Mouse (Mus musculus) liver, embryonic 12.5 days (tissue): Measurements from ENCODE around the gene Zranb3. TPM values are rescaled to one million over a fixed set of nuclear protein-coding genes. Genes with fewer than 3 reads are reported as not detected.
A peak's percentile ranks its signal among the peaks of the same experiment; 100 is the strongest.
"Not testable (repeated sequence)": the region's sequence is repeated elsewhere in the genome, so short reads cannot be mapped to it uniquely, and the experiment has no call there.

ENCODE experiments used
- ATAC-seq: fragments of 200-750 bp; cut with Nextera tagmentation; 2 replicates; pipeline ENCODE4 v1.8.0; 2017; ENCODE audit warnings: moderate number of reproducible peaks, mild to moderate bottlenecking, moderate library complexity
- H3K27ac ChIP-seq: fragments of 300-500 bp; sonication (generic); 2 replicates; pipeline ENCODE4 v1.5.1; 2016; ENCODE audit warnings: mild to moderate bottlenecking
- H3K27me3 ChIP-seq: fragments of 300-500 bp; sonication (generic); replicated peaks from 2 replicates; pipeline ENCODE4 v1.6.1; 2016; ENCODE audit warnings: mild to moderate bottlenecking, moderate library complexity
- H3K36me3 ChIP-seq: fragments of 300-500 bp; sonication (generic); 2 replicates; pipeline ENCODE4 v1.6.1; 2016; ENCODE audit warnings: mild to moderate bottlenecking, moderate library complexity
- H3K4me1 ChIP-seq: fragments of 300-500 bp; sonication (generic); 2 replicates; pipeline ENCODE4 v1.6.1; 2016
- H3K4me2 ChIP-seq: fragments of 300-500 bp; sonication (generic); 2 replicates; pipeline ENCODE4 v1.6.1; 2016; ENCODE audit warnings: mild to moderate bottlenecking, moderate library complexity
- H3K4me3 ChIP-seq: fragments of 300-500 bp; sonication (generic); 2 replicates; pipeline ENCODE4 v1.5.1; 2016; ENCODE audit warnings: mild to moderate bottlenecking, moderate library complexity
- H3K9ac ChIP-seq: fragments of 300-500 bp; sonication (generic); 2 replicates; pipeline ENCODE4 v1.6.1; 2016; ENCODE audit warnings: mild to moderate bottlenecking, moderate library complexity
- H3K9me3 ChIP-seq: fragments of 300-500 bp; sonication (generic); replicated peaks from 2 replicates; pipeline ENCODE4 v1.6.1; 2016; ENCODE audit warnings: mild to moderate bottlenecking, moderate library complexity
- WGBS: fragments of 180-500 bp; shearing (Covaris S2); methylation state at CpG from one replicate; pipeline ENCODE4 v1.1.7; 2016; ENCODE audit not compliant: insufficient replicate concordance; 5-methylcytosine and 5-hydroxymethylcytosine counted together
- polyA plus RNA-seq: library from polyadenylated mRNA; unstranded; fragments of >200 nt; fragmentation: Nextera tagmentation; extraction: Ambion mirVana; gene quantifications from 2 replicates; pipeline ENCODE4 v1.2.1, GENCODE M21; 2016

Gene Zranb3
- polyA plus RNA-seq: 7.0 and 7.5 TPM in 2 replicates

DNA sequence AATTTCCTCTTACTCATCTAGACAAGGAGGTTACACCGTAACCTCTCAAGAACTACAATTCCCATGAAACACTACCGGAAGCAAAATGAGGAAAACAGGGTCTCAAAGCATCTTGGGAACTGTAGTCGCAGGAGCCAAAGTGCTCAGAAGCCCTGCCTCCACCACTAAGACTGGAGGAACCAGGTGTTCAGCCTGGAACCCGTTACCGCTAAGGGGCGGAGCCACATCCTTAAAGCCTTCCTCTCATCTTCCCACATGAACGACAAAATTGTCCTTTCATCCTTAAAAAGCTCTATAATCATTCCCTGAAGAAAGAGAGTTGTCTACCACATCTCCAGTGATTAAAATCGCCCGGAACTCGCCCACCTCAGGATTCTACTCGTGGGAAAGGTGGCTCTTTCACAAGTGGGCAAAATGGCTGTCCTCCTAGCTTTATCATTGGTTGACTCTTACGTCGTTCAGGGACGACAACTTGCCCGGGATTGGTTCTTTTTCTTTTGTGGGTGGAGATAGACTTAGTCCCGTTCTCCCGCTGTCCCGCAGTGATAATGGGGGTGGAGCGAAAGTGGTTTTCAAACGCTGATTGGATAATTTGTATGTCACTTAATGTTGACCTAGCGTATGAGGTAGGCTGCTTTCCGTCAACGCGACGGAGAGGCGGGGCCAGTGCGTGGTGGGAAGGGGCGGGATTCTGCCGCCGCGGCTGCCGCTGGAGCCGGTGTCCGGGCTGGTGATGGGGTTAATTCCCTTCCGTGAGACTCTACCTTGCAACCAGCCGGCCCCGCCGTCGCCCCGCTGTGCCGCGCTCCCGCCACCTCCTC, at the start of gene Zranb3, which contains the start of gene R3hdm1:
Gene Zranb3, minus strand, starts transcription at position 407 of the 821 bp plus-strand sequence.
Gene R3hdm1, plus strand, starts transcription at position 661 of the 821 bp plus-strand sequence.
- Histone ChIP-seq H3K36me3 (no peaks in the 10 kb centered on the region), H3K4me3 (peak within 1 kb of the TSS; percentile 96), H3K9ac (peak within 1 kb of the TSS; percentile 94), H3K4me2 (peak within 1 kb of the TSS; percentile 76), H3K4me1 (peaks cover 52% of the 10 kb centered on the region), H3K27me3 (no peaks in the 10 kb centered on the region), H3K9me3 (no peaks in the 10 kb centered on the region), H3K27ac (peak within 1 kb of the TSS; percentile 95)
- ATAC-seq: peak; percentile 92
- under 1% methylated on average over 30 of the region's 43 CpGs for WGBS

DNA sequence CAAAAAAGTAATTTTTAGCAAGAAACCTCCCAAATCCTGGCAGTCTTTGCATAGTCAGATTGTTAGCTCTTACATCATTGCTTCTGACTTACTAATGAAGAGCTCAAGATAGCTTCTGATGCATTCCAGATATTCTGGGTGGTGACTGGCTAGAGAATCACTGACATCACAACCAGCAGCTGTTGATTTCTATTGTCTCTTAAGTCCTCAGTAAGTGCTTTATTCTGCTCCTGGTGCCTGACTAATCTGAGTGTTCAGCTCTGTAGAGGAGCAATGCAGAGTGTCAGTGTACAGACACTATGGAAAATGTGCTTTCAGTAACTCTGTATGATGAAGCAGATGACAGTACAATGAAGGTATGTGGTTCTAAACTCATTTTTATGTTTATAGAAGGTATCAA, 38.9 kb upstream of the Zranb3 start:
- H3K9me3 ChIP-seq: no peaks in the 10 kb centered on the region
- no peak overlapping the region for H3K9ac ChIP-seq
- no peak for ATAC-seq
- H3K4me3 ChIP-seq: no peak overlapping the region
- H3K36me3 ChIP-seq: no peaks in the 10 kb centered on the region
- no peaks in the 10 kb centered on the region for H3K27me3 ChIP-seq
- H3K27ac ChIP-seq: no peak overlapping the region
- no peaks in the 10 kb centered on the region for H3K4me1 ChIP-seq
- H3K4me2 ChIP-seq: no peak overlapping the region

DNA sequence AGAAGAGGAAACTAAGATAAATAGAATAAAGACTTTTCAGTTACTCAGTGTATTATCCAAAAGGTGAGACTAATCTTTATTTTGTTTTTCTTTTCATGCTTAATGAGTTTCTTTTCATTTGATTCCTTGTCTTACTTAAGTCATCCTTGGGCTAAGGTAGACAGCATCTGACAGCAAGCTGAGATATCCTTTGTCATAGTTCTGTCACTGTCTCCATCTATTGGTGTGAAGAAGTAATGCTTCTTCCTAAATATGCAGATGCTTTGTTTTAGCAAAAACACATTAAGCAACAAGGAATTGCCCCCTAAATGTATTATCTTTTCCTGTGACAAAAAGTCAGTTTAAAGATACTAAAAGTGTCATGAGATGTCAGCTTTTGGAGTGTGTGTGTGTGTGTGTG, 38.2 kb upstream of the Zranb3 start:
- H3K27me3 ChIP-seq: no peaks in the 10 kb centered on the region
- H3K4me3 ChIP-seq: no peak overlapping the region
- no peaks in the 10 kb centered on the region for H3K36me3 ChIP-seq
- no peak overlapping the region for H3K9ac ChIP-seq
- no peak for ATAC-seq
- no peaks in the 10 kb centered on the region for H3K9me3 ChIP-seq
- H3K27ac ChIP-seq: no peak overlapping the region
- no peak overlapping the region for H3K4me2 ChIP-seq
- H3K4me1 ChIP-seq: no peaks in the 10 kb centered on the region

DNA sequence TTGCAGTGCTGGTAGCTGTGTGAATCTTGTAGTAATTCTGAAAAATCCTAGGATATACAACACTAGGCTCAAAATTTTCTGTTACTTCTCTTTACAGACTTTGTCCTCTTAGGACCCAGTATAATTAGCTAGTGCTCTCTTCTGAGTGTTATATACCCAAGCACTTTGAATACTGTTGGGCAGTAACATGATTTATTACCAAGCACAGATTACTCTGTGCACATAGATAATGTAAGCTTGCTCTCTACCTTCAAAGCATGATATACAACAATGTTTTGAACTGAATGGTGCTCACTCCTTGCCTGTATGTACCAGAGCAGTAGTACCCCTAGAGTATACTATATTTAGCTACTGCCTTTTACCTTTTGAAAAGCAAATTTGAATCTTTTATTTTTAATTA, 33.4 kb upstream of the Zranb3 start:
- not testable (repeated sequence) for H3K36me3 ChIP-seq, H3K27me3 ChIP-seq, ATAC-seq, H3K4me1 ChIP-seq, H3K27ac ChIP-seq, H3K9ac ChIP-seq, H3K4me3 ChIP-seq, H3K9me3 ChIP-seq, H3K4me2 ChIP-seq

DNA sequence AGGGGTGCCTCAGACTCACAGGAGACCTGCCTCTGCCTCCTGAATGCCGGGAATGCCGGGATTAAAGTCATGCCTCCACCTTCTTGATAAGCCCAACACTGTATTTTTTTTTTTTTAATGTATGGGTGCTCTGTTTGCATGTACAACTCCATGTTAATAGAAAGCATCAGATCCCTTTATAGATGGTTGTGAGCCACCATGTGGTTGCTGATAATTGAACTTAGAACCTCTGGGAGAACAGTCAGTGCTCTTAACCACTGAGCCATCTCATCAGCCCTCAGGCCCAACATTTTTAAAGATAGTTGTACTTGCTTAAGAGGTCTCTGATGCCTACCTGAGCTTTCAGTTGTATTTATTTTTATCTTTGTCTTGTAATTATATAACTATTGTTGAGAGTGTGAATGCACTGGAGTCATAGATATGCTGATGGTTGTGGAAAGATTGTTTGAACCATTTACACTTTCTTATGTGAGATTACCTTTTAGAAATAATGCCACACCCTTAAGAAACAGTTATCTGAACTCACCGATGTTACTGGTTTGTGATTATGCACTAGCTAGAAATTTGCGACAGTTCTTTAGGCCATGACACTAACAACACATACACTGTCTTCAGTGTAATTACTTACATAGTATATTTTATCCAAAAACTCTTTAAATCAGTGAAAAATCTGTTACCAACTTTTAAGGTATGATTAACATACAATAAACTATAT, 18.2 kb upstream of the Zranb3 start:
- H3K27me3 ChIP-seq: no peaks in the 10 kb centered on the region
- H3K36me3 ChIP-seq: peaks cover 11% of the 10 kb centered on the region; the same call in 1 of the 2 replicates
- ATAC-seq: peak; percentile 55
- no peak overlapping the region for H3K4me2 ChIP-seq
- H3K27ac ChIP-seq: peak overlapping the region; percentile 55
- H3K9ac ChIP-seq: no peak overlapping the region
- H3K4me1 ChIP-seq: peaks cover 14% of the 10 kb centered on the region
- WGBS: 51% methylated on average over 4 of the region's 4 CpGs
- no peak overlapping the region for H3K4me3 ChIP-seq
- H3K9me3 ChIP-seq: no peaks in the 10 kb centered on the region

DNA sequence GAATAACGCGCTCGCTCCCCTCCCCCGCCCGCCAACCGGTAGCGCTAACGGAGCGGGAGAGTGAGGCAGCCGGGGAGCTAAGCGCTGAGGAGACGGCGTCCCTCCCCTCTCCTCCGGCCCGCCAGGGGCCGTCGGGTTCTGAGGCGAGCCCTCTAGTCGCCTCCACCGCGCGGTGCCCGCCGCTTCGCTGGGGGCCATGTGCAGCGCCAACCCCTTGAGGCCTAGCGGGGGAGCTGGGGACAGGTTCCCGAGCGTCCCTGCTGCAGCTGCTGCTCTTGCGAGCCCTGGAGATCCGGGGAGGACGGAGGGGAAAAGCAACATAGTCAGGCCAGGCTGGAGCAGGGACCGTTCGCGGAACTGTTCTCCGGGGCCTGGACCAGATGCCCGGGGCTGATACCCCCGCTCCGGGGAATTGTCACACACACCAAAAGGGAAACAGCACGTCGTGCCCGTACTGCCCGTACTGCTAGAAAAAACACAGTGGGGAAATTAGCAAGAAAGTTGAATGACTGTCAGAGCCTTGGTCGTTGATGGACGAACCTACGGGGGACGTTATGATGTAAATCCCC, 757 bp upstream of the Zranb3 start:
- under 1% methylated on average over 43 of the region's 47 CpGs for WGBS
- Histone ChIP-seq H3K9ac (peak overlapping the region; percentile 94), H3K4me3 (peak overlapping the region; percentile 96), H3K4me2 (peak overlapping the region; percentile 76), H3K36me3 (no peaks in the 10 kb centered on the region), H3K4me1 (peaks cover 54% of the 10 kb centered on the region), H3K27ac (peak overlapping the region; percentile 95), H3K9me3 (no peaks in the 10 kb centered on the region), H3K27me3 (no peaks in the 10 kb centered on the region)
- ATAC-seq: peak; percentile 58

DNA sequence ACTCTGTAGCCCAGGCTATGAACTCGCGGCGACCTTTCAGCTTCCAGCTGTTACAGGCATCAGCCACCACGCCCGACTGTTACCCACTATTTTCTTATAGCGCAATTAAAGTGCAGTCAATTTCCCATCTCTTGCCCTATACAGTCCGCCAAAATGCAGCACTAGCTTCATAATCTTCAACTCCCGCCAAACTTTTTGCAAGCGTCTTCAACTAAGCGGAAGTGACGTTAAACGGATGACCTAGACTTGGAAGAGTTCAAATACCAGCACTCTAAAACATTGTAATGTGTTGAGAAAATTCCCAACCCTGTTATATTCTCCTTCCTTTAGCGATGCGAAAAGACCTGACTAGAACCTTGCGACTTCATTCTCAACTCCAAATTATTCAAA, 601 bp downstream of the Zranb3 start:
- Histone ChIP-seq H3K4me3 (peak overlapping the region; percentile 96), H3K4me1 (peaks cover 49% of the 10 kb centered on the region), H3K4me2 (peak overlapping the region; percentile 71), H3K36me3 (no peaks in the 10 kb centered on the region), H3K27me3 (no peaks in the 10 kb centered on the region), H3K27ac (peak overlapping the region; percentile 85), H3K9ac (peak overlapping the region; percentile 74), H3K9me3 (no peaks in the 10 kb centered on the region)
- WGBS: under 1% methylated on average over 15 of the region's 15 CpGs
- ATAC-seq: peak; percentile 53

DNA sequence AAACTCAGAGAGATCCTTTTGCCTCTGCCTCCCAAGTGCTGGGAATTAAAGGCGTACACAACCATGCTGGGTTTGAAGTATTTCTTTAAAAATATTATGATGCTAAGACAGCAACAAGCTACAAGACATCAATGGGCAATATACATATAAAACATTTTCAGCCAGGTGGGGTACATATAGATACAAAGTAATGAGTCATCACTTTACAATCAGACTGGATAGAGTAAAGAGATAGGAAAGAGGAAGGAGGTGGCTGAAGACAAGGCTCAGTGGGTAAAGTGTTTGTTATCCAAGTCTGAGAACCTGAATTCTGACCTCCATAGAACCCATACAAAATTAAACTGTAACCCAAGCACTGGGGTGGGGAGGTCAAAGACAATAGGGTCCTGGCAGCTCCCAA, 4.5 kb downstream of the Zranb3 start:
- Histone ChIP-seq H3K27ac (no peak overlapping the region), H3K27me3 (no peaks in the 10 kb centered on the region), H3K4me3 (no peak overlapping the region), H3K9ac (no peak overlapping the region), H3K9me3 (no peaks in the 10 kb centered on the region), H3K4me2 (no peak overlapping the region), H3K36me3 (no peaks in the 10 kb centered on the region), H3K4me1 (peaks cover 24% of the 10 kb centered on the region)
- WGBS: 90% methylated on average over 1 of the region's 1 CpGs
- ATAC-seq: no peak

DNA sequence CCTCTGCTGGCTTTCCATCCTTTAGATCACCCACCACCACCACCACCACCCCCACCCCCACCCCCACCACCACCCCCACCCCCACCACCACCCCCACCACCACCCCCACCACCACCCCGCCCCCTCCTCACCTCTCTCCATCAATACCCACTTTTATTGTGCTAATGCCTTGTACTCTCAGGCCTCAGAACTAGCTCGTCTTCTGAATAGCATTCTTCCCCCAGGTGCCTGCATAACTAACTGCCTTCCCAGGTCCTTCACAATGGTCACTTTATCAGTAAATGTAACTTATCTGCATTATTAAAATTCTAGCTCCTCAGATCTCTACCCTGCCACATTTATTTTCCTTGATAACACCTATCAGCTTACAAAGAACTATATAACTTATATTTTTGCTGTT, 8.2 kb downstream of the Zranb3 start:
- Histone ChIP-seq H3K27me3 (no peaks in the 10 kb centered on the region), H3K4me2 (no peak overlapping the region), H3K4me1 (peaks cover 11% of the 10 kb centered on the region), H3K27ac (no peak overlapping the region), H3K9ac (no peak overlapping the region), H3K9me3 (no peaks in the 10 kb centered on the region), H3K36me3 (peaks cover 23% of the 10 kb centered on the region), H3K4me3 (no peak overlapping the region)
- WGBS: 76% methylated on average over 1 of the region's 2 CpGs
- no peak for ATAC-seq

DNA sequence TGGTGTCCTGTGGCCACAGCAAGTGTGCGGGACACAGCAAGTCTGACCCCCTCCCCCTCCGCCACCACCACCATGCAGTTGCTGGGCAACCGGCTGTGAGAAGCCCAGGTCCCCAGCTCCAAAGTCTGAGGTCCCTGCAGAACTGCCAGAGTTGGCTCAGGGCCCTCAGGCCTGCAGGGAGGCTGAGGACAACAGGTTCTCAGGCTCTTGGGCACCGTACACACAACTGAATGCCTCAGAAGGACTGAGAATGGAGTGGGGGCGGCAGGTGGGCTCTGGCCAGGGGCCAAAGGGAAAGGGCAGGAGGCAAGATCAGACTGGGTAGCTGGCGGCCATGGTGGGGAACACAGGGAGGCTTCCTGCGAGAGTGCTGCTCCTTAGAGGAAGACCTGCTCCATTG, 20.0 kb downstream of the Zranb3 start:
- no peak for ATAC-seq
- Histone ChIP-seq H3K36me3 (peaks cover 14% of the 10 kb centered on the region), H3K4me1 (peaks cover 8% of the 10 kb centered on the region), H3K4me3 (no peak overlapping the region), H3K4me2 (no peak overlapping the region), H3K9ac (no peak overlapping the region), H3K27me3 (no peaks in the 10 kb centered on the region), H3K9me3 (no peaks in the 10 kb centered on the region), H3K27ac (no peak overlapping the region)
- WGBS: 83% methylated on average over 7 of the region's 7 CpGs

DNA sequence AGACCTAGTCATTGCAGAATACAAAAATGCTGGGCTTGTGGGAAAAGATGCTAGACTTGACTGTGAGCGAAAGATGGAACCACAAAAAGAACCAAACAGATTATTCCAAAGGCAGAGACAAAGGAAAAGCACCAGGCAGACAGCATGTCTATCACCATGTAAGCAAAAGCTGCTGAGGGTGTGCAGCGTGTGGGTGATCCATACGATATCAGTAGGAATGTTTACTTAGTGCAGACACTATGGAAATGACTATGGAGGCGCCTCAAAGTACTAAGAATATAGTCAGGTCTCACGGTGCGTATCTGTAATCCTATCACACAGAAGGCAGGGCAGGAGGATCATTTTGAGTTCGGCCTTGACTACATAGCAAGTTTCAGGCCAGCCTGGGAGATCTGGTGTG, 21.0 kb downstream of the Zranb3 start:
- H3K9me3 ChIP-seq: no peaks in the 10 kb centered on the region
- WGBS: 84% methylated on average over 7 of the region's 7 CpGs
- peaks cover 14% of the 10 kb centered on the region for H3K36me3 ChIP-seq
- ATAC-seq: no peak
- no peak overlapping the region for H3K9ac ChIP-seq
- H3K27me3 ChIP-seq: no peaks in the 10 kb centered on the region
- no peak overlapping the region for H3K27ac ChIP-seq
- no peak overlapping the region for H3K4me3 ChIP-seq
- peaks cover 8% of the 10 kb centered on the region for H3K4me1 ChIP-seq
- H3K4me2 ChIP-seq: no peak overlapping the region

DNA sequence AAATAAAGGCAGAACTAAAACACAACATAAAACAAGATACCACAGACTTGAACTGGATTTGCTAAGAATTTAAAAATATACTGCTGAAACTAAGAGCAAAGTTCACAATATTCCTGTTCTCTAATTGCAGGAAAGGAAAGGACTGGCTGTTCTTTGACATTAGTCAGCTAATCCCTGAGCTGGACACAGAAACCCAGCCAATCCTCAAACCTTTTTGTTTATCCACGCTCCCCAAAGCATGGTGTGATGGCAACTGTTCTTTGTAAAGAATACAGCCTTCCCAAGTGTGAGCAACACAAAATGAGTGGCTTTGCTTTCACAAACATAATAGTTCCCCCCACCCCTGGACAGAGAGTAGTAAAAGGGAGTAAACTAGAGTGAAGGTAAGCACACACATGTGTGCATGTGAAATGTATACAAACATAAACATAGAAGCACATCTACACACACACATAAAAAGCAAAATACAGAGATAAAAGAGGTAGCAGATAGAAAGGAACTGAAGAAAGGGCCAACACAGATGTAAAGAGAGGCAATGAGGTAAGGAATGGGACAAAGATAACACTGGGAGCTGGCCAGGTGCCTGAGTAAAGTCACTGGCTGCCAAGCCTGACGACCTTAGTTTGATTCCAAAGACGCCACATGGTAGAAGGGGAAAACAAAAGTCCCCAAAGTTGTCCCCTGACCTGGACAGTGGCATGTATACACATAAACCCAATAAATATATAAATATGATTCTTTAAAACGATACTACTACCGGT, 21.7 kb downstream of the Zranb3 start:
- ATAC-seq: no peak
- WGBS: 79% methylated on average over 5 of the region's 5 CpGs

More for the DNA sequence above, 21.7 kb downstream of the Zranb3 start:
- Histone ChIP-seq H3K4me1 (peaks cover 8% of the 10 kb centered on the region), H3K9me3 (no peaks in the 10 kb centered on the region), H3K9ac (no peak overlapping the region), H3K4me2 (no peak overlapping the region), H3K36me3 (peaks cover 11% of the 10 kb centered on the region), H3K27me3 (no peaks in the 10 kb centered on the region), H3K4me3 (no peak overlapping the region), H3K27ac (no peak overlapping the region)
